Mouse (Mus musculus): ENCODE results near the gene Syt17.

DNA sequence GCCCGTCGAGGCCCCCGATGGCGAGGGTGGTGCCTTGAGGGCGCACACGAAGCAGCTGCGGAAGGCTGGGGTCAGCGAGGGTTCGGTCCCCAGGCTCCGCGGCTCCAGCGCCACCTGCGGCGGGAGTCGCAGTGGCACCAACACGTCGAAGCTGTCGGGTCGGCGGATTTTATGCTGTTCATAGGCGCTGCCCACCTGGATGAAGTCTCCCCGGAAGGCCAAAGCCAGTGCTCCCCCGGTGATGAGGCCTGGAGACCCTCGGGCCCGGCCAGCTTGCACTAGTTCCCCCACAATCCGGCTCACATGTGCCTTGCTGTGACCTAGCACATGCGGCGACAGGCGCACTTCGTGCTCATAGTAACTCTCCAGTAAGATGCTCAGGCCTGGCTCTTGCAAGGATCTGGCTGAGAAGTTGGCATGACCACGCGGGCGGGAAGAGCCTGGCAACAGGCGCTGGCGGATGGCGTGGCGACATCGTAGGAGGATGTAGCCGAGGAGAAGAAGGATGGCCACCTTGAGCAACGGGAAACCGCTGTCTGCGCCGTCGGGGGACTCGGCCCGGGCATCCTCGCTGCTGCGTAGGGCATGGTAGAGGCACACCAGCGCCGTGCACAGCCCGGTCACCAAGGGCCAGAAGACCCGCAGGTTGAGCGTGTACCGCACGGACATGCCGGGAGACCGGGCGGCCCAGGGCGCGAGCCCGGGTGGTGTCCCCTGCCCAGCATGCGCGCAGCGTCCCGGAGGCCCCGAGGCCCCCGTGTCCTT lies 42.8 kb upstream of the Syt17 start:
- no peak for TF ChIP-seq CTCF (IDR thresholded peaks at IDR 0.05; ENCODE audit: low read depth, low read length)
- TF ChIP-seq TAL1 (conservative IDR thresholded peaks at IDR 0.05; ENCODE audit: low read depth, low read length), result no peak
- TF ChIP-seq GATA1 (IDR thresholded peaks at IDR 0.05; ENCODE audit: borderline replicate concordance, low read length), result no peak

All from G1E (cell line).